Mouse (Mus musculus): ENCODE measurements around the gene Tgoln1.

The Tgoln1 gene

GRCm38 (mm10) chr6:72593914-72594313 is 22.9 kb downstream of the Tgoln1 start:
- no peak for DNase-seq (ENCODE audit: low read depth, low spot score)

- DNase-seq (ENCODE audit: low read depth, low spot score): no peak
These were observed 23.6 kb downstream of the Tgoln1 start for GRCm38 (mm10) chr6:72593011-72593803.

- DNase-seq (ENCODE audit: low read depth, low spot score): no peak
These were observed 26.7 kb downstream of the Tgoln1 start for GRCm38 (mm10) chr6:72590111-72590510.

- DNase-seq (ENCODE audit: low read depth, low spot score): no peak
These were observed 28.5 kb downstream of the Tgoln1 start for GRCm38 (mm10) chr6:72588307-72588706.

- DNase-seq (ENCODE audit: low read depth, low spot score): no peak
These were observed 30.1 kb downstream of the Tgoln1 start for GRCm38 (mm10) chr6:72586701-72587100.

- no peak for DNase-seq (ENCODE audit: low read depth, low spot score)
These were observed 32.6 kb downstream of the Tgoln1 start for GRCm38 (mm10) chr6:72584154-72584553.

DNA sequence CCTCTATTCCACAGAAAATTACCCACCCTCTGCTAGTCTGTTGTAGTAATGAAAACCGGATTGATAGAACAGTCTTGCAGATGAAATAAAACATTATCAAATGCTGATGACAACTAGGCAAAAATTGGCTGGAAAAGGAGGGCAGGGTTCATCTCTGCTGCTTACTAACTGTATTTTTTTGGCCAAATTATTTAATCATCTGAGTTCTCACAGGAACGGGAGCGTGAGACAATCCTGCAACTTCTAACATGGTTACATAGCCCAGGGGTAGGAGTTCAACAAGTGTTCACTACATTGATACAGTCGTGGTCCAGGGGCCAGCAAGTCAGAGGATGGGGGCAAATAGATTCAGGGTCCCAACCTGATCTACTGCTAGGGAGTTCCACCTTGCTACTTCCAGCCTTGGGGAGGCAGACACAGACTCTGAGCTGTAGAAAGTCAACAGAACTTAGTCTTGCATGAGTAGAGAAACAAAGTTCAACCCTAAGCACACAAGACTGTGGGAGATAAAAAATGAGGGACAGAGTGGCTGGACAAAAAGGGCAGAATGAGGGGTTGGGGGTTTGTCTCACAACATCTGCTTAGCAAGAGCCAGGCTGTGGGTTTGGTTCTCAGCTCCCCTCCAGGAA is 33.5 kb downstream of the Tgoln1 start:
- DNase-seq (ENCODE audit: low read depth, low spot score): no peak

DNA sequence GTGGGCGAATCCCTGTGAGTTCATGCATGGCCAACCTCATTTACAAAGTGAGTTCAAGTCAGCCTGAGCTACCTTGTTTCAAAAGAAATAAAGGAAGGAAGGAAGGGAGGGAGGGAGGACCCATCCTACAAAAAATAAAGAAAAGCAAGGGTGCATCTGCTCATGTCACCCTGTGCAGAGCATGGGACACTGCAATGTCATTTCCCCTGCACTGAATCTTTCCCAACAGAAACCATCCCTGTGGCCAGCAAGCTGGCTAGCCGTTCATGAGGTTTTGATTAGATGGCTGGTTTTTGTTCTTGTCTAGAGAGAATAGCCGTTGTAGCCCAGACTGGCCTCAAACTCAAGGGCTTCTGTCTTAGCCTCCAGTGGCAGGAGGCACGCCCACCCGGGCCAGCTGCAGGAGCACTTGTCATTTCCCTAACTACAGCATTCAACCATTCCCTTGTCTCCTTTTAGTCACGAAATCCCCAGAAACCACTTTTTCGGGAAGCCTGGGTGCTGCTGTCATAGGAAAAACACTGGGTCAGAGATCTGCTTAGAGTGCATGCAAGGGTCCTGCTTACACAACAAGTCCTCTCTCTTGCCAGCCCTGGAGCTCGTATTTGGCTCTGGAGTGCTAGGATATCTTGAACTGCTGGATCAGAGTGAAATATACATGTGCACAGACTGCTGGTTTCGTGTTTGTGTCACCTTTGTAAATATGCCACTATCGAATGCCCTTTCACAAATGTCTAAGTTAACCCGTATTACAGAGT is 35.0 kb downstream of the Tgoln1 start:
- no peak for DNase-seq (ENCODE audit: low read depth, low spot score)

DNA sequence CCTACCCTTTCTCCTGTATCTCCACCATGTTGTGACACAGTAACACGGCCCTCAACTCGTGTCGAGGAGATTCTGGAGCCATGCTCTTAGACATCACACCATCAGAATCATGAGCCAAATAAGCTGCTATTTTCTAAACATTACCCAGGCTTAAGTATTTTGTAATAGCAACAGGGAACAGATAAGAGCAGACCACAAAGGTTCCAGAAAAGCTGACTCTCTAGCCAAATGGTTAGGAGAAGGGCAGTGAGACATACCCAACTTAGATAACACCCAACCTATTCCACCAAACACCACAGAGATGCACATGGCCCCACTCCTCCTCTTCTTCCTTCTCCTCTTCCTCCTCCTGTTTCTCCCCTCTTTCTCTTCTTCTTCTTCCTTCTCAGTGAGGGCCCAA is 40.8 kb downstream of the Tgoln1 start:
- DNase-seq (ENCODE audit: low read depth, low spot score): no peak

DNA sequence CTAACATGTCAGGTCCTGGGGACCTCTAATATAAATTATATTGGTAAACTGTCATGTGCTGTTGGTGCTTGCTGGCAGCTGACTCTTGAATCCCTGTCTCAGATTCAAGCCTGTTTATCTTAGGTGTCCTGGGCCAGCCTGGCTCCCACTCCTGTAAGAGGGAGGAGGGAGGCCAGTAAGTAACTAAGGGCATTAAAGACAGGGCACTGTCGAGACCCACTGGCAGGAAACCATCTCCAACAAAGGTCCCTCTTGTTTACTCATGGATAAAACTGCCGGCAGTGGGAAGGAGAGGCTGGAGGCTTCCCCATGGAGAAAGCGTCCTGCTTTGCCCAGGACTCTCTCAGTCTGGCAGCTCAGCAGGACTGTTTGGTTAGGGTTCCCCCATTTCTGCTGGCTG is 45.0 kb downstream of the Tgoln1 start:
- no peak for DNase-seq (ENCODE audit: low read depth, low spot score)

- no peak for DNase-seq (ENCODE audit: low read depth, low spot score)
These were observed 46.0 kb downstream of the Tgoln1 start for GRCm38 (mm10) chr6:72570644-72571397.

GRCm38 (mm10) chr6:72568736-72569135 is 48.1 kb downstream of the Tgoln1 start:
- no peak for DNase-seq (ENCODE audit: low read depth, low spot score)

DNA sequence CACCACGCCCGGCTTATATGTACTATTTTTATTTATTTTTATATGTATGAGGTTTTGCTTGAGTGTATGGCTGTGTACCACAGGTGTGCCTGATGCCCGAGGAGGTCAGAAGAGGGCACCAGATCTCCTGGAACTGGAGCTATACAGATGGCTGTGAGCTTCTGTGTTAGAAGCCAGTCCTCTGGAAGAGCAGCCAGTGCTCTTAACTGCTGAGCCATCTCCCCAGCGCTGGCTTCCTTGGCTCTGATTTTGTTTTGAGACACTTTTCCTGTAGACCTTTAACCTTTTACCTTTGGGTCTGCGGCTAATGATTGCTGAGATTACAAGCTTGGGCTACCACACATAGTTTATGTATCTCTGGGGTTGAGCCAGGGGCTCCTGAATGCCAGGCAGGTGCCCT is 49.3 kb downstream of the Tgoln1 start:
- no peak for DNase-seq (ENCODE audit: low read depth, low spot score)

GRCm38 (mm10) chr6:72566044-72566443 is 50.8 kb downstream of the Tgoln1 start:
- DNase-seq (ENCODE audit: low read depth, low spot score): peak; percentile 42

DNA sequence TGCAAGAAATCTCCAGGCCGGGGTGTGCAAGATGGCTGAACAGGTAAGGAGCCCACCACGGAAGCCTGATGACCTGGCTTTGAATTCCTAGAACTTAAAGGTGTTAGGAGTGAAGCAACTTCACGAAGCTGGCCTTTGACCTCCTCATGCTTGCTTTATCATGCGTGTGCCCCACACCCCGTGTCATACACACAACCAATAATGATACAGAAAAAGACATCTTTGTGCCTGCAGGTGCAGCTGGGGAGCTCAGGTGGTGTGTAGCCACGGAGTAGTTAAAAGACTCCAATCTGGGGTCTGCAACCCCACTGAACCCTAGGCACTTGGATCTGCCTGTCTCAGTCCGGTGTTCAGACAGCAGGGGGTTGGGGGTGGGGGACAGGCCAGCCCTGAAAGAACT is 51.3 kb downstream of the Tgoln1 start:
- DNase-seq (ENCODE audit: low read depth, low spot score): no peak

DNA sequence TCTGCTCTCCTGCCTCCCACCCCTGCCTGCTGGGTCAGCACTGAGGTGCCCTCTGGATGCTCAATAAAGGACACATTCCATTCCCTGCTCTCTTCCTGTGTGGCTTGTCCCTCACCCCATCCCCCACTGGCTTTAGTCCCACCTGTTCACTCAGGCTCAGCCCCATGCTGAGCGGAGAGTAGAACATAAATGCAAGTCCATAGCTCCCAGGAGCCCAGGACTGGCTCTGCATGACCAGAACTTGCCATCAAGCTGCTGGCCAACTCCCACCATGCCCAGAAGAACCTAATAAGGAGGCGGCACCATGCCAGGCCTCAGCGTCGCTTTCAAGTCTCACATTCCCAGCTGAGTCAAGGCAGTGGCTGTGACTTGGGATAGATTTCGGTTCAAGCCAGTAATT is 53.9 kb downstream of the Tgoln1 start:
- no peak for DNase-seq (ENCODE audit: low read depth, low spot score)

DNA sequence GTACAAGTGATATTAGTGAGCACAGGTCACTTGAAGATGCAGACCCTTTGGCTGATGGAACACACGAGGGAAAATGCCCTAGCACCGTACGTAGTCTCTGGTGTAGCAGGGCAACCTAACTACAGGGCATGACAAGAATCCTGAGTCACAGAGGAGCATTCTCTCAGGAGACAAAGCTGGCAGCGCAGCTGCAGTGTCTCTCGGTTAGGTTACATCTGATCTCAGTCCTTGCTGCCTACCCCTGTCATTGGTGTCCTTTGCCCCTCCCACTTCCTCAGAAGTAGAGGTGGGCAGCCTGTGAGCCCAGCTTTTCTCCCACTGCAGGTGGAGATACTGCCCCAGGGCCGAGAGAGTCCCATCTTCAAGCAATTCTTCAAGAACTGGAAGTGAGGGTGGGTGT is 54.3 kb downstream of the Tgoln1 start:
- DNase-seq (ENCODE audit: low read depth, low spot score): no peak

DNA sequence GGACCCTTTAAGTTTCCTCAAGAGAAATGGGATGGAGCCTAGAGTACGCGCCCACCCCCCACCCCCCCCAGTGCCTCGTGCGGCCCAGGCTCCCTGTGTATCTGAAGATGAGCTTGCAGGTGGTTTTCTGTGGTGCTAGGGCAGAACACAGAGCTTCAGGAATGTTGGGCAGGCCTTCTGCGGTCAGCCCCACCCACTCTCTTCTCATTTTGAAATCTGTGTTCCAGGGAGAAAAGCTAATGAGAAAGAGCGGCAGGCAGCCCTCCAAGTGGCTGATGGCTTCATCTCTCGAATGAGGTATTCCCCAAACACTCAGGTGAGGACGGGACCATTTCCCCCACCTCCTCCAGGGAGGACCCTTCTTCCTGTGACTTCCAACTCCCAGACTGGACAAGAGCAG is 56.0 kb downstream of the Tgoln1 start:
- no peak for DNase-seq (ENCODE audit: low read depth, low spot score)
